Mouse (Mus musculus) kidney, embryonic 16.5 days (tissue): ENCODE results near the gene Cep170b. TPM values are rescaled to one million over a fixed set of nuclear protein-coding genes. Genes with fewer than 3 reads are reported as not detected.

Source experiments
- ATAC-seq: fragments of 200-750 bp; cut with Nextera tagmentation; 2 replicates; pipeline ENCODE4 v1.8.0; 2017; ENCODE audit warnings: moderate TSS enrichment; ENCODE audit not compliant: low FRiP score, low TSS enrichment
- H3K27ac ChIP-seq: fragments of 300-500 bp; sonication (generic); 2 replicates; pipeline ENCODE4 v1.5.1; 2014; ENCODE audit warnings: low read length
- H3K27me3 ChIP-seq: fragments of 300-500 bp; sonication (generic); 2 replicates; pipeline ENCODE4 v1.6.1; 2014; ENCODE audit warnings: low read length, control low read depth, mixed read lengths; ENCODE audit not compliant: insufficient read depth
- H3K36me3 ChIP-seq: fragments of 300-500 bp; sonication (generic); 2 replicates; pipeline ENCODE4 v1.6.1; 2014; ENCODE audit warnings: low read length, control low read depth, mixed read lengths; ENCODE audit not compliant: insufficient read depth
- H3K4me1 ChIP-seq: fragments of 300-500 bp; sonication (generic); 2 replicates; pipeline ENCODE4 v1.6.1; 2014; ENCODE audit warnings: low read length, control low read depth, mixed read lengths; ENCODE audit not compliant: insufficient read depth
- H3K4me2 ChIP-seq: fragments of 300-500 bp; sonication (generic); replicated peaks from 2 replicates; pipeline ENCODE4 v1.6.1; 2014; ENCODE audit warnings: low read depth, low read length
- H3K4me3 ChIP-seq: fragments of 300-500 bp; sonication (generic); 2 replicates; pipeline ENCODE4 v1.5.1; 2014; ENCODE audit warnings: mild to moderate bottlenecking, low read length
- H3K9ac ChIP-seq: fragments of 300-500 bp; sonication (generic); replicated peaks from 2 replicates; pipeline ENCODE4 v1.6.1; 2014; ENCODE audit warnings: low read length
- H3K9me3 ChIP-seq: fragments of 300-500 bp; sonication (generic); 2 replicates; pipeline ENCODE4 v1.6.1; 2016; ENCODE audit warnings: low read length, control low read depth
- WGBS: fragments of 180-500 bp; shearing (Covaris S2); extraction: QIAGEN DNeasy Blood & Tissue Kit; methylation state at CpG from one replicate; pipeline ENCODE4 v1.1.7; 2014; 5-methylcytosine and 5-hydroxymethylcytosine counted together
- polyA plus RNA-seq: library from polyadenylated mRNA; unstranded; fragments of >200 nt; fragmentation: Nextera tagmentation; extraction: Ambion mirVana; gene quantifications from 2 replicates; pipeline ENCODE4 v1.2.1, GENCODE M21; 2015

The Cep170b gene
- polyA plus RNA-seq, 1 experiment from 2014 or later: 17.5 TPM

GRCm38 (mm10) chr12:112744891-112745580 is 24.8 kb downstream of the Cep170b start:
- Histone ChIP-seq H3K9me3 (no peaks in the 10 kb centered on the region), H3K27ac (no peak overlapping the region), H3K4me2 (no peak overlapping the region), H3K36me3 (peaks cover 8% of the 10 kb centered on the region; the same call in 1 of the 2 replicates), H3K9ac (no peak overlapping the region), H3K4me3 (no peak overlapping the region), H3K27me3 (no peaks in the 10 kb centered on the region), H3K4me1 (peaks cover 8% of the 10 kb centered on the region)
- no peak for ATAC-seq
- WGBS: 73% methylated on average over 10 of the region's 10 CpGs

GRCm38 (mm10) chr12:112745716-112746115 is 25.5 kb downstream of the Cep170b start:
- Histone ChIP-seq H3K4me1 (peaks cover 8% of the 10 kb centered on the region), H3K9ac (no peak overlapping the region), H3K9me3 (no peaks in the 10 kb centered on the region), H3K36me3 (peaks cover 8% of the 10 kb centered on the region; the same call in 1 of the 2 replicates), H3K4me3 (no peak overlapping the region), H3K4me2 (no peak overlapping the region), H3K27ac (no peak overlapping the region), H3K27me3 (no peaks in the 10 kb centered on the region)
- 76% methylated on average over 10 of the region's 10 CpGs for WGBS
- ATAC-seq: no peak

GRCm38 (mm10) chr12:112746461-112746807 is 26.2 kb downstream of the Cep170b start:
- H3K9me3 ChIP-seq: no peaks in the 10 kb centered on the region
- H3K27ac ChIP-seq: no peak overlapping the region
- H3K4me3 ChIP-seq: no peak overlapping the region
- no peak; the same call in 1 of the 2 replicates for ATAC-seq
- H3K9ac ChIP-seq: no peak overlapping the region
- peaks cover 8% of the 10 kb centered on the region; the same call in 1 of the 2 replicates for H3K36me3 ChIP-seq
- 77% methylated on average over 4 of the region's 4 CpGs for WGBS
- no peak overlapping the region for H3K4me2 ChIP-seq
- H3K27me3 ChIP-seq: no peaks in the 10 kb centered on the region
- H3K4me1 ChIP-seq: peaks cover 8% of the 10 kb centered on the region

GRCm38 (mm10) chr12:112746808-112747605 is 26.8 kb downstream of the Cep170b start:
- Histone ChIP-seq H3K4me1 (peaks cover 8% of the 10 kb centered on the region), H3K4me3 (no peak overlapping the region), H3K4me2 (no peak overlapping the region), H3K9ac (no peak overlapping the region), H3K27ac (no peak overlapping the region), H3K9me3 (no peaks in the 10 kb centered on the region), H3K36me3 (peaks cover 8% of the 10 kb centered on the region; the same call in 1 of the 2 replicates), H3K27me3 (no peaks in the 10 kb centered on the region)
- WGBS: 23% methylated on average over 10 of the region's 10 CpGs
- peak; percentile 33 for ATAC-seq

- WGBS: 72% methylated on average over 8 of the region's 8 CpGs
- H3K27me3 ChIP-seq: no peaks in the 10 kb centered on the region
- no peak overlapping the region for H3K27ac ChIP-seq
- H3K36me3 ChIP-seq: peaks cover 8% of the 10 kb centered on the region; the same call in 1 of the 2 replicates
- no peak overlapping the region for H3K4me2 ChIP-seq
- peaks cover 8% of the 10 kb centered on the region for H3K4me1 ChIP-seq
- H3K4me3 ChIP-seq: no peak overlapping the region
- H3K9ac ChIP-seq: no peak overlapping the region
- ATAC-seq: no peak
- no peaks in the 10 kb centered on the region for H3K9me3 ChIP-seq
Measured at GRCm38 (mm10) chr12:112747606-112747970, 27.3 kb downstream of the Cep170b start.

- H3K36me3 ChIP-seq: no peaks in the 10 kb centered on the region
- H3K4me2 ChIP-seq: no peak overlapping the region
- H3K9ac ChIP-seq: no peak overlapping the region
- H3K4me1 ChIP-seq: peaks cover 5% of the 10 kb centered on the region; the same call in 1 of the 2 replicates
- no peaks in the 10 kb centered on the region for H3K27me3 ChIP-seq
- ATAC-seq: no peak
- no peaks in the 10 kb centered on the region for H3K9me3 ChIP-seq
- WGBS: 80% methylated on average over 12 of the region's 12 CpGs
- H3K27ac ChIP-seq: no peak overlapping the region
- H3K4me3 ChIP-seq: no peak overlapping the region
Measured at GRCm38 (mm10) chr12:112750976-112751375, 30.7 kb downstream of the Cep170b start.

- no peak for ATAC-seq
Measured at GRCm38 (mm10) chr12:112752399-112752798, 32.1 kb downstream of the Cep170b start.

GRCm38 (mm10) chr12:112755900-112756299 is 35.6 kb downstream of the Cep170b start:
- Histone ChIP-seq H3K9me3 (no peaks in the 10 kb centered on the region), H3K36me3 (no peaks in the 10 kb centered on the region), H3K27ac (no peak overlapping the region), H3K4me1 (no peaks in the 10 kb centered on the region), H3K27me3 (no peaks in the 10 kb centered on the region), H3K4me2 (no peak overlapping the region), H3K4me3 (no peak overlapping the region), H3K9ac (no peak overlapping the region)
- no peak for ATAC-seq
- WGBS: 72% methylated on average over 4 of the region's 4 CpGs

More at GRCm38 (mm10) chr12:112752399-112752798, 32.1 kb downstream of the Cep170b start:
- WGBS: 43% methylated on average over 2 of the region's 2 CpGs
- H3K9me3 ChIP-seq: no peaks in the 10 kb centered on the region
- H3K27ac ChIP-seq: no peak overlapping the region
- H3K27me3 ChIP-seq: no peaks in the 10 kb centered on the region
- H3K4me1 ChIP-seq: no peaks in the 10 kb centered on the region
- no peak overlapping the region for H3K9ac ChIP-seq
- no peaks in the 10 kb centered on the region for H3K36me3 ChIP-seq
- no peak overlapping the region for H3K4me3 ChIP-seq
- H3K4me2 ChIP-seq: no peak overlapping the region

GRCm38 (mm10) chr12:112757896-112758295 is 37.6 kb downstream of the Cep170b start:
- H3K36me3 ChIP-seq: no peaks in the 10 kb centered on the region
- no peaks in the 10 kb centered on the region for H3K27me3 ChIP-seq
- no peak overlapping the region for H3K4me2 ChIP-seq
- H3K27ac ChIP-seq: no peak overlapping the region
- H3K4me3 ChIP-seq: no peak overlapping the region
- H3K4me1 ChIP-seq: no peaks in the 10 kb centered on the region
- no peaks in the 10 kb centered on the region for H3K9me3 ChIP-seq
- H3K9ac ChIP-seq: no peak overlapping the region
- 86% methylated on average over 5 of the region's 5 CpGs for WGBS
- no peak for ATAC-seq

GRCm38 (mm10) chr12:112759471-112759870 is 39.2 kb downstream of the Cep170b start:
- Histone ChIP-seq H3K36me3 (no peaks in the 10 kb centered on the region), H3K9ac (no peak overlapping the region), H3K4me2 (no peak overlapping the region), H3K4me1 (no peaks in the 10 kb centered on the region), H3K27me3 (no peaks in the 10 kb centered on the region), H3K4me3 (no peak overlapping the region), H3K9me3 (no peaks in the 10 kb centered on the region), H3K27ac (no peak overlapping the region)
- WGBS: 88% methylated on average over 3 of the region's 3 CpGs
- ATAC-seq: no peak
